Mouse (Mus musculus) forebrain, embryonic 11.5 days (tissue): ENCODE measurements around the gene Krtap28-10. TPM values are rescaled to one million over a fixed set of nuclear protein-coding genes. Genes with fewer than 3 reads are reported as not detected.

ENCODE experiments used
- ATAC-seq: fragments of 200-750 bp; cut with Nextera tagmentation; replicated peaks from 2 replicates; pipeline ENCODE4 v1.8.0; 2017; ENCODE audit warnings: moderate TSS enrichment; ENCODE audit not compliant: low FRiP score
- DNase-seq: peaks from one replicate; pipeline ENCODE4 v3.0.0-alpha.2; 2017; ENCODE audit warnings: low spot score
- H3K27ac ChIP-seq: fragments of 300-500 bp; sonication (generic); 2 replicates; pipeline ENCODE4 v1.5.1; 2014; ENCODE audit warnings: low read depth, low read length
- H3K27me3 ChIP-seq: fragments of 300-500 bp; sonication (generic); 2 replicates; pipeline ENCODE4 v1.6.1; 2014; ENCODE audit warnings: mild to moderate bottlenecking, low read length, mixed read lengths; ENCODE audit not compliant: control insufficient read depth, insufficient read depth
- H3K36me3 ChIP-seq: fragments of 300-500 bp; sonication (generic); 2 replicates; pipeline ENCODE4 v1.6.1; 2014; ENCODE audit warnings: mild to moderate bottlenecking, low read length, moderate library complexity, mixed read lengths; ENCODE audit not compliant: control insufficient read depth, insufficient read depth
- H3K4me1 ChIP-seq: fragments of 300-500 bp; sonication (generic); replicated peaks from 2 replicates; pipeline ENCODE4 v1.6.1; 2014; ENCODE audit warnings: low read length, mixed read lengths; ENCODE audit not compliant: control insufficient read depth, insufficient read depth
- H3K4me2 ChIP-seq: fragments of 300-500 bp; sonication (generic); 2 replicates; pipeline ENCODE4 v1.6.1; 2014; ENCODE audit warnings: low read depth, mild to moderate bottlenecking, low read length, moderate library complexity, mixed read lengths; ENCODE audit not compliant: severe bottlenecking
- H3K4me3 ChIP-seq: fragments of 300-500 bp; sonication (generic); 2 replicates; pipeline ENCODE4 v1.5.1; 2014; ENCODE audit warnings: low read depth, low read length
- H3K9ac ChIP-seq: fragments of 300-500 bp; sonication (generic); 2 replicates; pipeline ENCODE4 v1.6.1; 2014; ENCODE audit warnings: low read length
- H3K9me3 ChIP-seq: fragments of 300-500 bp; sonication (generic); 2 replicates; pipeline ENCODE4 v1.6.1; 2016; ENCODE audit warnings: low read length, mixed read lengths; ENCODE audit not compliant: control insufficient read depth
- WGBS: fragments of 180-500 bp; shearing (Covaris S2); extraction: QIAGEN DNeasy Blood & Tissue Kit; methylation state at CpG from one replicate; pipeline ENCODE4 v1.1.7; 2014; 5-methylcytosine and 5-hydroxymethylcytosine counted together
- polyA plus RNA-seq: library from polyadenylated mRNA; unstranded; fragments of >200 nt; fragmentation: Nextera tagmentation; extraction: Ambion mirVana; gene quantifications from 2 replicates; pipeline ENCODE4 v1.2.1, GENCODE M21; 2014

The Krtap28-10 gene
- polyA plus RNA-seq, 1 experiment from 2014 or later, result not detected

GRCm38 (mm10) chr1:83064851-83065250, 22.6 kb upstream of the Krtap28-10 start:
- no peak overlapping the region for H3K4me2 ChIP-seq
- H3K9ac ChIP-seq, result no peak overlapping the region
- DNase-seq, result no peak
- ATAC-seq, result 0 out of 2 replicates have a peak, but pooled peaks have one; percentile 39
- H3K27ac ChIP-seq, result no peak overlapping the region
- 20% methylated on average over 3 of the region's 3 CpGs for WGBS
- H3K27me3 ChIP-seq, result no peaks in the 10 kb centered on the region
- H3K9me3 ChIP-seq, result no peaks in the 10 kb centered on the region
- no peaks in the 10 kb centered on the region for H3K4me1 ChIP-seq
- no peaks in the 10 kb centered on the region for H3K36me3 ChIP-seq
- no peak overlapping the region for H3K4me3 ChIP-seq

GRCm38 (mm10) chr1:83060643-83061042, 18.4 kb upstream of the Krtap28-10 start, which contains the start of gene Krtap28-13:
Gene Krtap28-13 (plus strand): TSS chr1:83060930.
- no peak within 1 kb of the TSS for H3K4me3 ChIP-seq
- no peak within 1 kb of the TSS for H3K4me2 ChIP-seq
- 92% methylated on average over 4 of the region's 4 CpGs for WGBS

GRCm38 (mm10) chr1:83059278-83059677, 17.0 kb upstream of the Krtap28-10 start, which contains the start of gene A030005K14Rik:
Gene A030005K14Rik (minus strand): TSS chr1:83059378.
- ATAC-seq (no peak), DNase-seq (no peak)
- no peak within 1 kb of the TSS for H3K27ac ChIP-seq
- no peaks in the 10 kb centered on the region for H3K36me3 ChIP-seq
- H3K27me3 ChIP-seq, result no peaks in the 10 kb centered on the region
- no peaks in the 10 kb centered on the region for H3K9me3 ChIP-seq
- no peak within 1 kb of the TSS for H3K9ac ChIP-seq
- 87% methylated on average over 9 of the region's 9 CpGs for WGBS
- H3K4me3 ChIP-seq, result no peak within 1 kb of the TSS
- H3K4me2 ChIP-seq, result no peak within 1 kb of the TSS
- H3K4me1 ChIP-seq, result no peaks in the 10 kb centered on the region

More at GRCm38 (mm10) chr1:83060643-83061042, 18.4 kb upstream of the Krtap28-10 start, which contains the start of gene Krtap28-13:
- no peak within 1 kb of the TSS for H3K27ac ChIP-seq
- DNase-seq (no peak), ATAC-seq (no peak)
- no peaks in the 10 kb centered on the region for H3K27me3 ChIP-seq
- no peaks in the 10 kb centered on the region for H3K9me3 ChIP-seq
- H3K9ac ChIP-seq, result no peak within 1 kb of the TSS
- no peaks in the 10 kb centered on the region for H3K4me1 ChIP-seq
- no peaks in the 10 kb centered on the region for H3K36me3 ChIP-seq

- DNase-seq, result no peak
- no peaks in the 10 kb centered on the region for H3K27me3 ChIP-seq
- no peak overlapping the region for H3K27ac ChIP-seq
- H3K4me1 ChIP-seq, result no peaks in the 10 kb centered on the region
- no peak overlapping the region for H3K9ac ChIP-seq
- H3K4me2 ChIP-seq, result no peak overlapping the region
- H3K36me3 ChIP-seq, result no peaks in the 10 kb centered on the region
- no peaks in the 10 kb centered on the region for H3K9me3 ChIP-seq
- no peak for ATAC-seq
- WGBS, result 81% methylated on average over 1 of the region's 1 CpGs
- H3K4me3 ChIP-seq, result no peak overlapping the region
Measured at GRCm38 (mm10) chr1:83058481-83058880, 16.2 kb upstream of the Krtap28-10 start.

GRCm38 (mm10) chr1:83044882-83045427, 2.7 kb upstream of the Krtap28-10 start, which contains the start of gene Gm47969:
Gene Gm47969 (plus strand): TSS chr1:83044932.
- Histone ChIP-seq H3K4me2 (no peak within 1 kb of the TSS), H3K4me3 (no peak within 1 kb of the TSS), H3K27ac (no peak within 1 kb of the TSS), H3K9ac (no peak within 1 kb of the TSS), H3K36me3 (no peaks in the 10 kb centered on the region), H3K9me3 (no peaks in the 10 kb centered on the region), H3K27me3 (no peaks in the 10 kb centered on the region), H3K4me1 (no peaks in the 10 kb centered on the region)
- DNase-seq (no peak), ATAC-seq (no peak)
- WGBS, result 91% methylated on average over 5 of the region's 5 CpGs

- DNase-seq (no peak), ATAC-seq (0 out of 2 replicates have a peak, but pooled peaks have one; percentile 19)
- 78% methylated on average over 4 of the region's 4 CpGs for WGBS
Measured at GRCm38 (mm10) chr1:83039080-83039479, 3.2 kb downstream of the Krtap28-10 start.

GRCm38 (mm10) chr1:83038109-83038672, 4.1 kb downstream of the Krtap28-10 start, which contains the start of gene Slc19a3:
Gene Slc19a3 (minus strand): TSS chr1:83038448.
- WGBS, result under 1% methylated on average over 25 of the region's 25 CpGs
- Histone ChIP-seq H3K4me2 (peak within 1 kb of the TSS; percentile 68), H3K9me3 (no peaks in the 10 kb centered on the region), H3K36me3 (no peaks in the 10 kb centered on the region), H3K27me3 (no peaks in the 10 kb centered on the region; the same call in 1 of the 2 replicates), H3K27ac (no peak within 1 kb of the TSS), H3K9ac (peak within 1 kb of the TSS; percentile 54), H3K4me1 (peaks cover 2% of the 10 kb centered on the region; the same call in 1 of the 2 replicates), H3K4me3 (peak within 1 kb of the TSS; percentile 42)
- ATAC-seq (peak; percentile 89), DNase-seq (peak; percentile 70)

More at GRCm38 (mm10) chr1:83039080-83039479, 3.2 kb downstream of the Krtap28-10 start:
- Histone ChIP-seq H3K9ac (no peak overlapping the region), H3K27me3 (no peaks in the 10 kb centered on the region; the same call in 1 of the 2 replicates), H3K27ac (no peak overlapping the region), H3K4me3 (no peak overlapping the region), H3K36me3 (no peaks in the 10 kb centered on the region), H3K4me2 (no peak overlapping the region), H3K4me1 (peaks cover 2% of the 10 kb centered on the region; the same call in 1 of the 2 replicates), H3K9me3 (no peaks in the 10 kb centered on the region)

- ATAC-seq (no peak), DNase-seq (no peak)
- no peak overlapping the region for H3K9ac ChIP-seq
- H3K36me3 ChIP-seq, result no peaks in the 10 kb centered on the region
- WGBS, result 65% methylated on average over 11 of the region's 11 CpGs
- H3K27me3 ChIP-seq, result no peaks in the 10 kb centered on the region; the same call in 1 of the 2 replicates
- H3K4me2 ChIP-seq, result no peak overlapping the region
- no peak overlapping the region for H3K27ac ChIP-seq
- no peaks in the 10 kb centered on the region for H3K9me3 ChIP-seq
- H3K4me3 ChIP-seq, result no peak overlapping the region
- peaks cover 2% of the 10 kb centered on the region; the same call in 1 of the 2 replicates for H3K4me1 ChIP-seq
Measured at GRCm38 (mm10) chr1:83036892-83037667, 5.2 kb downstream of the Krtap28-10 start.
